Mouse (Mus musculus): Measurements from ENCODE around the gene Efcab8. TPM values are rescaled to one million over a fixed set of nuclear protein-coding genes. Genes with fewer than 3 reads are reported as not detected.
A peak's percentile ranks its signal among the peaks of the same experiment; 100 is the strongest.
"Not testable (repeated sequence)": the region's sequence is repeated elsewhere in the genome, so short reads cannot be mapped to it uniquely, and the experiment has no call there.

The Efcab8 gene
- polyA plus RNA-seq, 1 experiment from 2014 or later: 0.03 TPM

DNA sequence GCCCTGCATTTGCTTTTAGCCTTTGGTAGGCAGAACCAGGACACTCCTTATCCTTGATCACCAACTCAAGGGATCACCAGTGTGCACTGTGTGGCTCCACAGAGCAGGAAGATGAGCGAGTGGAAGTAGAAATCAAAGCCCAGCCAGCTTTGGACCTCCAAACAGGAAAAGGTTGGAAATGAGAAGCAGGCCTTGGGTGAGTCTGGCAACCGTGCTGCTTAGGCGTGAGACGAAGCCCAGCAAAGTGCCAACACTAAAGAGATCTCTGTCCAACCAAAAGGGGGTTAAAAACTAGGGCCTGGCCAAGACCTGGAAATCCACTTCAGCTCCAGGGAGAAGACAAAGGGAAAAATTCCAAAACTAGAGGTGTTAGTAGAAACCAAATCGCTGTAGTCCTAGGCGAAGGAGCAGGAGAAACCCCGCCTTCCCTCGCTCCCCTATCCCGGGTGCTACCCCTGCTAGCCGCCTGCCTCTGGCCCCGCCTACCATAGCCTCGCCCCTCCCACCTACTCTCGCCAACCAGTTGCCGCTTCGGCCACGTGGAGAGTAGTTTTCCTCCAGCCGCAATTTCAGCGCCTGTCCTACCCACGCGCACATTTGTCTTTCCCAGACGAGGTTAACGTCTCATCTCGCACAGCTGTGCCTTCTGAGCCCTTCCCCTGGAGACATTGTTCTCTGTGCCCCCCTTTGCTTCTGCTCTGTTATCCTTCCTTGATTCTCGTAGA, 931 bp upstream of the Efcab8 start:
- WGBS: 12% methylated on average over 24 of the region's 24 CpGs
- peak; percentile 95 for ATAC-seq
- H3K9me3 ChIP-seq: no peaks in the 10 kb centered on the region
- no peaks in the 10 kb centered on the region for H3K27me3 ChIP-seq (replicated peaks)
- peak overlapping the region; percentile 79 for H3K4me2 ChIP-seq (replicated peaks)
- no peaks in the 10 kb centered on the region for H3K36me3 ChIP-seq
- H3K4me1 ChIP-seq (replicated peaks): peaks cover 10% of the 10 kb centered on the region
- H3K27ac ChIP-seq: no peak overlapping the region
- H3K4me3 ChIP-seq (replicated peaks): peak overlapping the region; percentile 35
- peak overlapping the region; percentile 29; the same call in 1 of the 2 replicates for H3K9ac ChIP-seq

DNA sequence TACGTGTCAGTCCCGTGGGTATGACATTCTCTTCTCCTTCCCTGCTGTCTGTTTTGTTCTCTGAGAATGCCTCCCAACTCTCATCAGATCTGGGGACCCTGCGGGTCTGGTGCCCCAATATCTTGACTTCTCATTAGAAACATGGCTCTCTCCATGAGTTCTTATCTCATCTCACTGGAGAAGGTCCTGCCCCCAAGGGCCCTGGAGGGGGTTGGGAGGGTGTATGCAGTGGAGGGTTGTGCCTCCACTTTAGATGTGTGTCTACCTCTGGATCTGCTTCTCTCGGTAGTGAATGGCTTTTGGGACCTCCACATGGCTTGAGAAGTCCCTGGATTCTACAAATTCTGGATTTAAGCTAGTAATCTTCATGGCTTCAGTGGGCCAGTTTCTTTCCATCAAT, 1.4 kb downstream of the Efcab8 start:
- WGBS: 80% methylated on average over 4 of the region's 4 CpGs
- no peaks in the 10 kb centered on the region for H3K27me3 ChIP-seq (replicated peaks)
- ATAC-seq: no peak

GRCm38 (mm10) chr2:153784668-153785067, 4.9 kb downstream of the Efcab8 start:
- no peak overlapping the region for H3K27ac ChIP-seq
- H3K4me3 ChIP-seq (replicated peaks): no peak overlapping the region
- H3K9ac ChIP-seq: no peak overlapping the region
- WGBS: 87% methylated on average over 2 of the region's 2 CpGs
- no peak overlapping the region for H3K4me2 ChIP-seq (replicated peaks)
- ATAC-seq: no peak
- no peaks in the 10 kb centered on the region for H3K36me3 ChIP-seq
- no peaks in the 10 kb centered on the region for H3K4me1 ChIP-seq (replicated peaks)
- H3K27me3 ChIP-seq (replicated peaks): no peaks in the 10 kb centered on the region
- H3K9me3 ChIP-seq: no peaks in the 10 kb centered on the region

More for the DNA sequence above, 1.4 kb downstream of the Efcab8 start:
- no peaks in the 10 kb centered on the region for H3K9me3 ChIP-seq
- no peak overlapping the region for H3K9ac ChIP-seq
- no peak overlapping the region for H3K4me3 ChIP-seq (replicated peaks)
- H3K36me3 ChIP-seq: no peaks in the 10 kb centered on the region
- H3K4me1 ChIP-seq (replicated peaks): peaks cover 10% of the 10 kb centered on the region
- no peak overlapping the region for H3K4me2 ChIP-seq (replicated peaks)
- H3K27ac ChIP-seq: no peak overlapping the region

DNA sequence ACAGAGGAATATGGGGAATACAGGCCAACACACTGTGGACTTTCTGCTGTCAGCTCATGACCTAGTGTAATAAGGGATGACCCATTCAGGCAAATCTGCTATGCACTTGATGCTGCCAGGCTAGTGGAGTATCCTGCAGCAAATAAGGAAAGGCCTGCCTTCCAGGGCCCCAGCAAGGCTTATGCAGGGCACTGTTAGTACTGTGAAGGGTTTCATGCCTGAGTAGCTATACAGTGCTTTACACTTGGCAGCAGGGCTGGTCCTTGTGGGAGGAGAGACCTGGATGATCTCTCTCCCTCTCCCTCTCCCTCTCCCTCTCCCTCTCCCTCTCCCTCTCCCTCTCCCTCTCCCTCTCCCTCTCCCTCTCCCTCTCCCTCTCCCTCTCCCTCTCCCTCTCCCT, 13.6 kb downstream of the Efcab8 start:
- Histone ChIP-seq H3K9me3 (no peaks in the 10 kb centered on the region), H3K4me2 (replicated peaks) (no peak overlapping the region), H3K27ac (no peak overlapping the region), H3K27me3 (replicated peaks) (no peaks in the 10 kb centered on the region), H3K4me3 (replicated peaks) (no peak overlapping the region), H3K4me1 (replicated peaks) (no peaks in the 10 kb centered on the region), H3K36me3 (no peaks in the 10 kb centered on the region), H3K9ac (no peak overlapping the region)
- no peak for ATAC-seq

DNA sequence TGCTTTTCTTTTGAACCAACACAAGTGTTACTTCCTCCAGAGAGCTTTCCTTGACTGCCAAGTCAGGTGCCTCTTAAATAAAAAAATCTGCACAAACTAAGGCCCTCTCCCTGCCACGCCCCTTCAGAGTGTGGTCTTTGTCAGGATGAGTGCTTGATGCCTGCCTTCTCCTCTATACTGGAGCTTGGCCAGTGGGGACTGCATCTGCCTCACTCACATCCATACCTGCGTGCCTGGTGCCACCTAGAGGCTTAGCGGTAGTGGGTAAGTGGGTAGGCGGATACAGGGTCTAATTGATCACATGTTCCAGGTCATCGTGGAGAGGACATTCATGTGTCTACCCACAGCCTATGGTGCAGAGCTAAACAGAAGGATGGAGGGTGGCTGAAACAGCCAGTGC, 15.4 kb downstream of the Efcab8 start:
- Histone ChIP-seq H3K4me1 (replicated peaks) (no peaks in the 10 kb centered on the region), H3K9ac (no peak overlapping the region), H3K27ac (no peak overlapping the region), H3K36me3 (no peaks in the 10 kb centered on the region), H3K4me2 (replicated peaks) (no peak overlapping the region), H3K4me3 (replicated peaks) (no peak overlapping the region), H3K27me3 (replicated peaks) (no peaks in the 10 kb centered on the region), H3K9me3 (no peaks in the 10 kb centered on the region)
- 63% methylated on average over 5 of the region's 5 CpGs for WGBS
- ATAC-seq: no peak

DNA sequence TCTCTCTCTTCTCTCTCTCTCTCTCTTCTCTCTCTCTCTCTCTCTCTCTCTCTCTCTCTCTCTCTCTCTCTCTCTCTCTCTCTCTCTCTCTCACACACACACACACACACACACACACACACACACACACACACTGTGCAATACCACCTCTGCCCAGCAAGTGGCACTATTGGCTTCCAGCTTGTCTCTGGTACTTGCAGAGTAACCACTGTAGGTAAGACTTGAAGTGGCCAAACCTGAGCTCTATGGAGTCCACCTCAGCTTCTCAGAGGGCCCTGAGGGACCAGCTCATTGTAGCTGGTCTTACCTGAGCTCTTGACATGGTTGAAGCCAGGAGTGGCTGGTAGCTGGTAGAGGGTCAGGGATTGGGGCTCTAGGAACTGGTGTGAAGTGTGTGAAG, 27.7 kb downstream of the Efcab8 start:
- H3K27ac ChIP-seq; H3K9me3 ChIP-seq; H3K27me3 ChIP-seq (replicated peaks); H3K4me1 ChIP-seq (replicated peaks); H3K36me3 ChIP-seq; H3K4me3 ChIP-seq (replicated peaks); H3K9ac ChIP-seq; H3K4me2 ChIP-seq (replicated peaks): not testable (repeated sequence)
- peak; percentile 37; the same call in 1 of the 2 replicates for ATAC-seq

- H3K9me3 ChIP-seq: no peaks in the 10 kb centered on the region
- no peaks in the 10 kb centered on the region for H3K36me3 ChIP-seq
- no peak overlapping the region for H3K9ac ChIP-seq
- peak; percentile 35; the same call in 1 of the 2 replicates for ATAC-seq
- no peak overlapping the region for H3K27ac ChIP-seq
- no peak overlapping the region for H3K4me2 ChIP-seq (replicated peaks)
- H3K4me1 ChIP-seq (replicated peaks): 0 out of 2 replicates have a peak, but pooled peaks cover 3% of the 10 kb centered on the region
- 75% methylated on average over 8 of the region's 8 CpGs for WGBS
- no peaks in the 10 kb centered on the region for H3K27me3 ChIP-seq (replicated peaks)
- H3K4me3 ChIP-seq (replicated peaks): no peak overlapping the region
Measured at GRCm38 (mm10) chr2:153808146-153808545, 28.4 kb downstream of the Efcab8 start.

DNA sequence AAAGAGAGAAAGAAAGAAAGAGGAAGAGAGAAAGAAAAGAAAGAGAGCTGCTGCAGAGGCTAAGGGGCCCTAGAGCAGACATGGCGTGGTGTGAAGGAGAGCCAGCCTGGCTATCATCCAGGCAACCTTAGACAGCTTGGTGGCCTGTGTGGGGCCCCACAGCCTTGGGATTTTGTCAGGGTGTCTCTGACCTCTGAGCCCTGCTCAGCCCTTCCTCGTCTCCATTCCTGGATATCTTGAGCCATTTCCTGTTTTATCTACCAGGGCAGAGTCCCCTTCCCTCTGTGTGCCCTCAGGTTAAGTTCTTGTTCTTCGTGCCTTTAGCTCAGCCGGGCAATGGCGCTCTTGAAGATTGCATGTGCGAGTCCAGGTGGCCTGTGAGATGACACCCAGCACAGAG, 29.1 kb downstream of the Efcab8 start:
- Histone ChIP-seq H3K9me3 (no peaks in the 10 kb centered on the region), H3K4me1 (replicated peaks) (0 out of 2 replicates have a peak, but pooled peaks cover 3% of the 10 kb centered on the region), H3K4me2 (replicated peaks) (no peak overlapping the region), H3K9ac (no peak overlapping the region), H3K27me3 (replicated peaks) (no peaks in the 10 kb centered on the region), H3K4me3 (replicated peaks) (no peak overlapping the region), H3K36me3 (no peaks in the 10 kb centered on the region), H3K27ac (no peak overlapping the region)
- 60% methylated on average over 6 of the region's 6 CpGs for WGBS
- peak; percentile 77 for ATAC-seq

GRCm38 (mm10) chr2:153809921-153810320, 30.2 kb downstream of the Efcab8 start:
- WGBS: 69% methylated on average over 3 of the region's 3 CpGs
- H3K4me1 ChIP-seq (replicated peaks): 0 out of 2 replicates have a peak, but pooled peaks cover 3% of the 10 kb centered on the region
- H3K36me3 ChIP-seq: no peaks in the 10 kb centered on the region
- H3K4me3 ChIP-seq (replicated peaks): no peak overlapping the region
- H3K27ac ChIP-seq: no peak overlapping the region
- no peaks in the 10 kb centered on the region for H3K27me3 ChIP-seq (replicated peaks)
- no peaks in the 10 kb centered on the region for H3K9me3 ChIP-seq
- H3K4me2 ChIP-seq (replicated peaks): no peak overlapping the region
- H3K9ac ChIP-seq: no peak overlapping the region
- ATAC-seq: no peak

DNA sequence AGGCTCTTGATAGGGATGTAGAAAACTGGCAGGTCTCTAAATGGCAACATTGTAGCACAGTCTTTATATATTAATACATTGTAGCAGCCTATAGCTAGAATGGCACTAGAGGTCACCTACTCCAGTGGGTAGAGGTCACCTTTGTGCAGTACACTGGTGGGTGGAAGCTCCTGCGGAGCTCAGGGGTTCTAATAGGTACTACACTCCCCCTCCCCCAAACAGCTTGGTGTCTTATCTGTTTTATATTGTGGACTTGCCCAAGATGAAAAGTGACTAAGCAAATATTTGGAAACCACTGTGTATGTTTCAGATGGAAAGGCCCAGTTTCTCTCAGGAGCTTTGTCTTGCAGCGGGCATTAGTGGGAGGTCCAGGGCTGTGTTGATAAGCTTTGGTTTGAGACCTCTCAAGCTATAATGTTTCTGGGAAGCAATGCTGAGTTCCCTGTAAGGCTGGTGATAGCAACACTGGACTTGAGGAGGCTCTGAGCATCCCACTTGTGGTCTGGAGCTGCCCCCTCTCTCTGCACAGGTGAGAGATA, 42.3 kb downstream of the Efcab8 start:
- ATAC-seq: no peak
- Histone ChIP-seq H3K9ac (no peak overlapping the region), H3K9me3 (no peaks in the 10 kb centered on the region), H3K4me2 (replicated peaks) (no peak overlapping the region), H3K36me3 (no peaks in the 10 kb centered on the region), H3K27ac (no peak overlapping the region), H3K4me3 (replicated peaks) (no peak overlapping the region), H3K27me3 (replicated peaks) (no peaks in the 10 kb centered on the region; the same call in 1 of the 2 replicates), H3K4me1 (replicated peaks) (no peaks in the 10 kb centered on the region)
- WGBS: 62% methylated on average over 2 of the region's 2 CpGs

DNA sequence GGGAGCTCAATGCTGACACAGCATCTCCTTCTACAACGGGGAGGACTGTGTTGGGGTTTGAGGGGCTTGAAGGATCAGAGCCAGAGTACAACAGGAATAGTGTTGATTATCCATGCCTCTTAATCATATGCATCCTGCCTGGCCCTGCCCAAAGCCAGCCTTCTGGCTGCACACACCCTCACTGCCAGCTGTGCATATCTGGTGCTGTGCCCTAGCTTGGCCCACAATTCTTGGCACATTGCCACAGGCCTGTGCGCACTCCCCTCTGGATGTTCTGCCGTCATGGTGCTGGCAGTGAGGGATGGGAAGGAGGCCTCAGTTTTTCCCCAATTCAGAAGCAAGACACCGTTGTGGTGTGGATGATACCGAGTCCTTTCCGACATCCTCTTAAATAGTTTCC, 44.9 kb downstream of the Efcab8 start:
- no peaks in the 10 kb centered on the region for H3K9me3 ChIP-seq
- no peaks in the 10 kb centered on the region for H3K36me3 ChIP-seq
- 66% methylated on average over 6 of the region's 6 CpGs for WGBS
- no peak; the same call in 1 of the 2 replicates for ATAC-seq
- no peaks in the 10 kb centered on the region; the same call in 1 of the 2 replicates for H3K27me3 ChIP-seq (replicated peaks)
- H3K4me3 ChIP-seq (replicated peaks): no peak overlapping the region
- no peak overlapping the region for H3K27ac ChIP-seq
- H3K4me1 ChIP-seq (replicated peaks): no peaks in the 10 kb centered on the region
- H3K4me2 ChIP-seq (replicated peaks): no peak overlapping the region
- H3K9ac ChIP-seq: no peak overlapping the region

DNA sequence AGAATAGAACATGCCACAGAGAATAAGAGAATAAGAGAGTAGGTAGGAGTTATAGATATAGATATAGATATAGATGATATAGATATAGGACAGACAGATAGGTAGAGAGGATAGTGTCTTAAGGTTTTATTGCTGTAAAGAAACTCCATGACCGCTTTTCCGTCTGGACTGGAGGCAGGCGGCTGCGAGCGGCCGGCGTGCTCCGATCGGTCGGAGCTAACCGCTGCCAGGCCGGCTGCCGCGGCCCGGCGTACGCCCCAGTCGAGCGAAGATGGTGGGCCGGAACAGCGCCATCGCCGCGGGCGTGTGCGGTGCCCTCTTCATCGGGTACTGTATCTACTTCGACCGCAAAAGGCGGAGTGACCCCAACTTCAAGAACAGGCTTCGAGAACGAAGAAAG, 46.2 kb downstream of the Efcab8 start:
- not testable (repeated sequence) for H3K9me3 ChIP-seq; H3K4me1 ChIP-seq (replicated peaks); H3K36me3 ChIP-seq; ATAC-seq; H3K4me2 ChIP-seq (replicated peaks); H3K4me3 ChIP-seq (replicated peaks); H3K27me3 ChIP-seq (replicated peaks); H3K9ac ChIP-seq; H3K27ac ChIP-seq
- 63% methylated on average over 29 of the region's 32 CpGs for WGBS
